Mouse (Mus musculus) spleen, adult 12 weeks (tissue): ENCODE measurements at regions not wholly inside any gene's neighbourhood (a gene's known extent, or its start where the extent isn't known, plus 50 kb on each side); places are given as distances from the start of the nearest gene placed in this dataset.
A peak's percentile ranks its signal among the peaks of the same experiment; 100 is the strongest.

ENCODE experiments used
- DNase-seq: peaks from one replicate; pipeline ENCODE4 v3.0.0; 2022; ENCODE audit warnings: low spot score

DNA sequence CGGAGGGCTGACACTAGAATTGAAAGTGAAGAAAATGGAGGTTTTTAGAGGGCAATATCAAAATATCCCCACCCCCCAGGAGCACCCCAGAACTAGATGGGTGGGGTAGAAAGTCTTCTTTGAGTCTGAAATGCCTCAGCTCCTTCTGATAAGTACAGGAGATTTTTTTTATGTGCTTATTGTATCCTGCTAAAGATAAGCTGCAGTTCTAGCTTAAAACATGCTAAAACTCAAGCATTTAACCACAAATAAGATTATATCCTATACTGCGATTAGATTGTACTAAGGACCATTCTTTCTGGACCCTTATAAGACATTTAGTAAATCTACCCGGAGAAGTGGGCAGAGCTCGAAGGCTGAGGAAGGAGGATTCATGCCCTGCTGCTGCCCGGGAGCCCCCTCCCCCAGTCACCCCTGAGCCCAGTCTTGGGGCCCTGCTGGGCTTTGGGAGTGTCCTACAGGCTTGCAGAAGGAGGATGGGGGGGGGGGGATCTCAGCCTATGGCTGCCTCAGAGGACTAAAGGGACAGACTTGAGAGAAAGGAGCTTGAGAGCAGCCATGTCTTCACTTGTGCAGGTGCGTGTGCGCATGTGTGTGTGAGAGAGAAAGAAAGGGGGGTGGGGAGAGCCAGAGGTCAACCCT, 61.5 kb upstream of the Galnt10 start:
- no peak for DNase-seq

DNA sequence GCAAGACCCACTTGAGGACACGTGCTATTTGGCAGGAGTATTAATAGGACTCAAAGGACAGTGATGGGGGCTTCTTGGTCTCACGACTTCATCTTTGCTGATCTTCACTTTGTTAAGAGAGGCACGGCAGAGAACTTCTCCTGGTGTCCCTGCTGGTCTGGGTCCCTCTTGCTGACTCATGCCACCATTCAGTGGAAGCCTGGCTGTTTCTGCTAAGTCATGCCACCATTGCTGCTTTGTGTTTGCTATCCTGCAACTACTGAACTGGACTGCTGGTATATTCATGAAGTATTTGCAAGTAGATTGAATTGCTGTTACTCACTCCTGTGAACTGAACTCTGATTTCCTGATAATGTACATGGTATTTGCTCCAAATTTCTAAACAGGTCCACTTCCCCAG, 59.6 kb upstream of the Galnt10 start:
- peak; percentile 5 for DNase-seq

DNA sequence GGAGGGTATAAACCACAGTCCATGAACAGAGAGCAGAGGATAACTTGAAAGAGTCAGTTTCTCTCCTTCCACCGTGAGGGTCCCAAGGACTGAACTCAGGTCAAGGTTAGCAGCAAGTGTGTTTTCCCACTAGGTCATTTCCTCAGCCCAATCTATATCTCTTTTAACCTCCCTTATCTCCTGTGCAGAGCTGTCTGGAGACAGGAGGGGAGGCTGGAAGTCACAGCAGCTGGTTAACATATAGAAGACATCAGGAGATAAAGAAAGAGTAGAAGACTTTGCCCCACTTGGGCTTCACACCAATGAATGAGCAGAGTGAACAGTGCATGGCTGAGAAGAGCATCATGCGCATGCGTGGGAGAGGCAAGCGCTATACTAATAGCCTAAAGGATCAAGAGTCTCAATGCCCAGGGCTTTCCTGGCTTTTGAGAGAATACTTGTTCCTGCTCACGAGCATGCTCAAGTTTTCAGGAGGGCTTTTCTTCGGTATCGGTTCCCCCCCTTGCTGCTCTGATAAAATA, 53.0 kb upstream of the Galnt10 start:
- no peak for DNase-seq
